Mouse (Mus musculus) testis, adult 2 months (tissue): ENCODE measurements around the gene Atp9a.

Source experiments
- CTCF ChIP-seq: fragments of 200-500 bp; IDR thresholded peaks from 2 replicates; pipeline ENCODE4 v1.5.1; 2012; ENCODE audit warnings: low read depth, mild to moderate bottlenecking, inconsistent platforms, low read length, moderate library complexity; ENCODE audit not compliant: control insufficient read depth, insufficient read depth, insufficient replicate concordance
- POLR2A ChIP-seq: fragments of 200-500 bp; IDR thresholded peaks from 2 replicates; pipeline ENCODE4 v1.6.1; 2012; ENCODE audit warnings: low read depth, mild to moderate bottlenecking, inconsistent platforms, low read length, moderate library complexity; ENCODE audit not compliant: control insufficient read depth

GRCm38 (mm10) chr2:168660344-168660743 lies 81.9 kb downstream of the Atp9a start:
- TF ChIP-seq CTCF (peak; percentile 74; the same call in 1 of the 2 replicates), POLR2A (no peak)
